Mouse (Mus musculus) lung, postnatal 0 days (tissue): Measurements from ENCODE around the gene Efcab9.

Experiments
- CTCF ChIP-seq: IDR thresholded peaks from 2 replicates; pipeline ENCODE4 v1.5.1; 2016; ENCODE audit warnings: antibody characterized with exemption, mild to moderate bottlenecking
- EP300 ChIP-seq: IDR thresholded peaks from 2 replicates; pipeline ENCODE4 v1.6.1; 2016; ENCODE audit warnings: antibody characterized with exemption, mild to moderate bottlenecking, control low read depth

- TF ChIP-seq CTCF (no peak), EP300 (no peak)
Measured at GRCm38 (mm10) chr11:32519354-32519753, 12.5 kb downstream of the Efcab9 start.
